Mouse (Mus musculus): ENCODE results near the gene Dnajc25. TPM values are rescaled to one million over a fixed set of nuclear protein-coding genes. Genes with fewer than 3 reads are reported as not detected.

Dnajc25 gene
- polyA plus RNA-seq, 1 experiment from 2014 or later: 5.6 TPM

- no peak overlapping the region for H3K4me3 ChIP-seq (ENCODE audit: low read length)
- 90% methylated on average over 3 of the region's 3 CpGs for WGBS
- ATAC-seq: no peak
- H3K36me3 ChIP-seq (ENCODE audit: control insufficient read depth, insufficient read depth, low read length): no peaks in the 10 kb centered on the region
- H3K27me3 ChIP-seq (replicated peaks; ENCODE audit: control insufficient read depth, insufficient read depth, low read length): no peaks in the 10 kb centered on the region
- no peak overlapping the region for H3K9ac ChIP-seq (ENCODE audit: low read depth, low read length)
- H3K9me3 ChIP-seq (ENCODE audit: control insufficient read depth, low read length): no peaks in the 10 kb centered on the region
- no peak overlapping the region for H3K27ac ChIP-seq (ENCODE audit: low read length)
- H3K4me2 ChIP-seq (ENCODE audit: low read depth, low read length): no peak overlapping the region
- no peaks in the 10 kb centered on the region; the same call in 1 of the 2 replicates for H3K4me1 ChIP-seq (ENCODE audit: control insufficient read depth, insufficient read depth, low read length)
Observed at GRCm38 (mm10) chr4:59015181-59015580, 20.3 kb downstream of the Dnajc25 start.

GRCm38 (mm10) chr4:59016922-59017321, 22.1 kb downstream of the Dnajc25 start:
- H3K4me1 ChIP-seq (ENCODE audit: control insufficient read depth, insufficient read depth, low read length): no peaks in the 10 kb centered on the region; the same call in 1 of the 2 replicates
- H3K9ac ChIP-seq (ENCODE audit: low read depth, low read length): no peak overlapping the region
- H3K9me3 ChIP-seq (ENCODE audit: control insufficient read depth, low read length): no peaks in the 10 kb centered on the region
- H3K27me3 ChIP-seq (replicated peaks; ENCODE audit: control insufficient read depth, insufficient read depth, low read length): no peaks in the 10 kb centered on the region
- no peak overlapping the region for H3K4me3 ChIP-seq (ENCODE audit: low read length)
- H3K27ac ChIP-seq (ENCODE audit: low read length): no peak overlapping the region
- H3K4me2 ChIP-seq (ENCODE audit: low read depth, low read length): no peak overlapping the region
- WGBS: 76% methylated on average over 2 of the region's 2 CpGs
- H3K36me3 ChIP-seq (ENCODE audit: control insufficient read depth, insufficient read depth, low read length): no peaks in the 10 kb centered on the region
- 0 out of 2 replicates have a peak, but pooled peaks have one; percentile 38 for ATAC-seq

- H3K4me2 ChIP-seq (ENCODE audit: low read depth, low read length): peak overlapping the region; percentile 55
- H3K4me1 ChIP-seq (ENCODE audit: control insufficient read depth, insufficient read depth, low read length): peaks cover 10% of the 10 kb centered on the region
- no peaks in the 10 kb centered on the region for H3K36me3 ChIP-seq (ENCODE audit: control insufficient read depth, insufficient read depth, low read length)
- H3K27ac ChIP-seq (ENCODE audit: low read length): no peak overlapping the region
- peak overlapping the region; percentile 91 for H3K4me3 ChIP-seq (ENCODE audit: low read length)
- H3K27me3 ChIP-seq (replicated peaks; ENCODE audit: control insufficient read depth, insufficient read depth, low read length): no peaks in the 10 kb centered on the region
- ATAC-seq: no peak
- peak overlapping the region; percentile 94; the same call in 1 of the 2 replicates for H3K9ac ChIP-seq (ENCODE audit: low read depth, low read length)
- H3K9me3 ChIP-seq (ENCODE audit: control insufficient read depth, low read length): no peaks in the 10 kb centered on the region
- 79% methylated on average over 10 of the region's 10 CpGs for WGBS
Observed at GRCm38 (mm10) chr4:59034325-59034917, 39.6 kb downstream of the Dnajc25 start.

GRCm38 (mm10) chr4:59034918-59035785, 40.3 kb downstream of the Dnajc25 start, which contains the start of gene Gng10:
Gene Gng10, plus strand, starts transcription at chr4:59035088.
- Histone ChIP-seq H3K36me3 (ENCODE audit: control insufficient read depth, insufficient read depth, low read length) (0 out of 2 replicates have a peak, but pooled peaks cover 4% of the 10 kb centered on the region), H3K9me3 (ENCODE audit: control insufficient read depth, low read length) (no peaks in the 10 kb centered on the region), H3K27ac (ENCODE audit: low read length) (peak within 1 kb of the TSS; percentile 69), H3K4me2 (ENCODE audit: low read depth, low read length) (peak within 1 kb of the TSS; percentile 55), H3K9ac (ENCODE audit: low read depth, low read length) (peak within 1 kb of the TSS; percentile 94), H3K4me3 (ENCODE audit: low read length) (peak within 1 kb of the TSS; percentile 91), H3K27me3 (replicated peaks; ENCODE audit: control insufficient read depth, insufficient read depth, low read length) (no peaks in the 10 kb centered on the region), H3K4me1 (ENCODE audit: control insufficient read depth, insufficient read depth, low read length) (peaks cover 10% of the 10 kb centered on the region)
- peak; percentile 95 for ATAC-seq
- 9% methylated on average over 75 of the region's 76 CpGs for WGBS

GRCm38 (mm10) chr4:59035786-59036350, 41.0 kb downstream of the Dnajc25 start:
- Histone ChIP-seq H3K4me3 (ENCODE audit: low read length) (peak overlapping the region; percentile 91), H3K27me3 (replicated peaks; ENCODE audit: control insufficient read depth, insufficient read depth, low read length) (no peaks in the 10 kb centered on the region), H3K36me3 (ENCODE audit: control insufficient read depth, insufficient read depth, low read length) (0 out of 2 replicates have a peak, but pooled peaks cover 4% of the 10 kb centered on the region), H3K9ac (ENCODE audit: low read depth, low read length) (peak overlapping the region; percentile 94; the same call in 1 of the 2 replicates), H3K4me2 (ENCODE audit: low read depth, low read length) (peak overlapping the region; percentile 55), H3K9me3 (ENCODE audit: control insufficient read depth, low read length) (no peaks in the 10 kb centered on the region), H3K4me1 (ENCODE audit: control insufficient read depth, insufficient read depth, low read length) (peaks cover 10% of the 10 kb centered on the region), H3K27ac (ENCODE audit: low read length) (no peak overlapping the region)
- no peak for ATAC-seq
- WGBS: 64% methylated on average over 18 of the region's 18 CpGs

- no peaks in the 10 kb centered on the region for H3K9me3 ChIP-seq (ENCODE audit: control insufficient read depth, low read length)
- H3K4me3 ChIP-seq (ENCODE audit: low read length): no peak overlapping the region
- H3K27ac ChIP-seq (ENCODE audit: low read length): no peak overlapping the region
- H3K4me2 ChIP-seq (ENCODE audit: low read depth, low read length): no peak overlapping the region
- 54% methylated on average over 13 of the region's 13 CpGs for WGBS
- peak; percentile 34; the same call in 1 of the 2 replicates for ATAC-seq
- no peaks in the 10 kb centered on the region for H3K27me3 ChIP-seq (replicated peaks; ENCODE audit: control insufficient read depth, insufficient read depth, low read length)
- no peak overlapping the region for H3K9ac ChIP-seq (ENCODE audit: low read depth, low read length)
- H3K36me3 ChIP-seq (ENCODE audit: control insufficient read depth, insufficient read depth, low read length): 0 out of 2 replicates have a peak, but pooled peaks cover 4% of the 10 kb centered on the region
- H3K4me1 ChIP-seq (ENCODE audit: control insufficient read depth, insufficient read depth, low read length): peaks cover 10% of the 10 kb centered on the region
Observed at GRCm38 (mm10) chr4:59036490-59037127, 41.7 kb downstream of the Dnajc25 start.

- H3K27me3 ChIP-seq (replicated peaks; ENCODE audit: control insufficient read depth, insufficient read depth, low read length): no peaks in the 10 kb centered on the region
- WGBS: 69% methylated on average over 3 of the region's 3 CpGs
- no peak for ATAC-seq
Observed at GRCm38 (mm10) chr4:59037525-59037924, 42.7 kb downstream of the Dnajc25 start.

GRCm38 (mm10) chr4:59040397-59041287, 45.8 kb downstream of the Dnajc25 start:
- Histone ChIP-seq H3K27me3 (replicated peaks; ENCODE audit: control insufficient read depth, insufficient read depth, low read length) (no peaks in the 10 kb centered on the region), H3K4me2 (ENCODE audit: low read depth, low read length) (no peak overlapping the region), H3K4me3 (ENCODE audit: low read length) (no peak overlapping the region), H3K9ac (ENCODE audit: low read depth, low read length) (no peak overlapping the region), H3K9me3 (ENCODE audit: control insufficient read depth, low read length) (no peaks in the 10 kb centered on the region), H3K27ac (ENCODE audit: low read length) (no peak overlapping the region), H3K4me1 (ENCODE audit: control insufficient read depth, insufficient read depth, low read length) (peaks cover 9% of the 10 kb centered on the region), H3K36me3 (ENCODE audit: control insufficient read depth, insufficient read depth, low read length) (0 out of 2 replicates have a peak, but pooled peaks cover 4% of the 10 kb centered on the region)
- 84% methylated on average over 11 of the region's 11 CpGs for WGBS
- ATAC-seq: no peak

More at GRCm38 (mm10) chr4:59037525-59037924, 42.7 kb downstream of the Dnajc25 start:
- Histone ChIP-seq H3K4me2 (ENCODE audit: low read depth, low read length) (no peak overlapping the region), H3K9ac (ENCODE audit: low read depth, low read length) (no peak overlapping the region), H3K4me1 (ENCODE audit: control insufficient read depth, insufficient read depth, low read length) (peaks cover 10% of the 10 kb centered on the region), H3K9me3 (ENCODE audit: control insufficient read depth, low read length) (no peaks in the 10 kb centered on the region), H3K4me3 (ENCODE audit: low read length) (no peak overlapping the region), H3K36me3 (ENCODE audit: control insufficient read depth, insufficient read depth, low read length) (0 out of 2 replicates have a peak, but pooled peaks cover 4% of the 10 kb centered on the region), H3K27ac (ENCODE audit: low read length) (no peak overlapping the region)

Data from intestine, embryonic 16.5 days (tissue).